Mouse (Mus musculus) CH12.LX (cell line): ENCODE results near the gene Cebpg.
A peak's percentile ranks its signal among the peaks of the same experiment; 100 is the strongest.

Source experiments
- CTCF ChIP-seq, 2 experiments: IDR thresholded peaks in 1 of 2; conservative IDR thresholded peaks in 1 of 2; 2 replicates each; pipeline ENCODE4 v1.5.1; 2011 to 2012; ENCODE audit warnings: low read depth in 2 of 2, low read length in 2 of 2, improper control_type of control experiment in 1 of 2, inconsistent platforms in 1 of 2, mild to moderate bottlenecking in 1 of 2, moderate library complexity in 1 of 2
- EP300 ChIP-seq: IDR thresholded peaks from 2 replicates; pipeline ENCODE4 v1.6.1; 2011; ENCODE audit warnings: low read length, improper control_type of control experiment
- MYC ChIP-seq: IDR thresholded peaks from 2 replicates; pipeline ENCODE4 v1.6.1; 2011; ENCODE audit warnings: low read depth, mild to moderate bottlenecking, improper control_type of control experiment, low read length
- POLR2AphosphoS2 ChIP-seq: IDR thresholded peaks from 2 replicates; pipeline ENCODE4 v1.6.1; 2011; ENCODE audit warnings: low read depth, low read length, improper control_type of control experiment
- ZC3H11A ChIP-seq: IDR thresholded peaks from 2 replicates; pipeline ENCODE4 v1.6.1; 2012; ENCODE audit warnings: low read depth, mild to moderate bottlenecking, inconsistent platforms, low read length, improper control_type of control experiment
- ZKSCAN1 ChIP-seq: IDR thresholded peaks from 2 replicates; pipeline ENCODE4 v1.6.1; 2012; ENCODE audit warnings: low read depth, inconsistent platforms, low read length, improper control_type of control experiment, borderline replicate concordance

DNA sequence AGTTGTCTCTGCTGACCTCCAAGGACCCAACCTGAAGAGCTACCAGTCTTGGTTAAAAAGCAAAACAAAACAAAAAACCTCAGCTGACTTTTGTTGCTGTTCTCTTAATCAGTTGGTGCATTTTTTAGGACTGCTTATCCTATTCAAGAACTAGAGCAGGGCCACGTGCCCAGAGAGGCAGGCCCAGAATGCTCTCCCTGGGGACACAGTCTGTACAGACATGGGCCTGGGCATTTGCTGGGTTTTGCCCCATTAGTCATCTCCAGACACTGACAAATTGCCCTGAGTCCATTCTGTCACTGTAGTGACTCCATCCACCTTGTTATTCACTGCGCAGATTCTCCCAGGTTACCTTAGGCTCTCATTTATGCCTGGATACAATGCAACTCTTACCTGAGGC lies 41.1 kb downstream of the Cebpg start:
- TF ChIP-seq MYC (peak; percentile 75), ZC3H11A (no peak), CTCF (conservative IDR thresholded peaks at IDR 0.05 in 1 of 2, IDR thresholded peaks at IDR 0.05 in 1 of 2; ENCODE audit: low read depth in 2 of 2, low read length in 2 of 2) (no peak), EP300 (peak; percentile 75), POLR2AphosphoS2 (no peak), ZKSCAN1 (no peak)
